Mouse (Mus musculus) frontal cortex, postnatal 36 days (tissue): ENCODE data around the gene Def8.
"Not testable (repeated sequence)": the region's sequence is repeated elsewhere in the genome, so short reads cannot be mapped to it uniquely, and the experiment has no call there.

ENCODE experiments used
- DNase-seq, 2 experiments: peaks; one replicate each; pipeline ENCODE4 v3.0.0; 2022; ENCODE audit warnings: low spot score in 2 of 2

Def8 gene

DNA sequence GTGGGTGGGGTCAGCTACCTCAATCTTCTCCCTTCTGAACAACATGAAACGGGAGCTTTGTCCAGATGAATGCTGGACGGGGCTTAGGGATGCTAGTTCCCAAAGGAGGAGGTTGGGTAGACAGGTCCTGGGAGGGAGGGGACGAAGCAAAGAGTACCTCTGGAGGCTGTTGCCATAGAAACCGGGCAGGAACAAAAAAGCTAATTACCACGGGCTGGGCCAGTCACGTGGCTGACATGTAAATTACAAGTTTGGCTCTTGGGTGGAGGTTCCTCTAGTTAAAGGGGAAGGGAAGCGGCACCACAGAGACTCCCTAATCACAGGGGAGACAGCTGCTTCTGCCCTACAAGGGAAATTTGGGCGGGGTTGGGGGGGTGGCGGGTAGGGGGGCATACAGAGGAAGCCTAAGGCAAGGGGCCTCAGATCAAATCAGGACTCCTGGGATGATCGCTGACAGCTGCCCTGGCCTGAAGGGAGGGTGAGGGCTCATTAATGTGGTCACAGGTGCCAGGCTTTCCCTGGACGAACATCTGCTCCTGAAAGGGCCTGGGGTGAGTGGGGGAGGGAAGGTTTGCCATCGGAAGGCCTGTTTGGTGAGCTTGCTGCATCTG, 10.7 kb upstream of the Def8 start:
- peak; percentile 73 to 87 for DNase-seq

DNA sequence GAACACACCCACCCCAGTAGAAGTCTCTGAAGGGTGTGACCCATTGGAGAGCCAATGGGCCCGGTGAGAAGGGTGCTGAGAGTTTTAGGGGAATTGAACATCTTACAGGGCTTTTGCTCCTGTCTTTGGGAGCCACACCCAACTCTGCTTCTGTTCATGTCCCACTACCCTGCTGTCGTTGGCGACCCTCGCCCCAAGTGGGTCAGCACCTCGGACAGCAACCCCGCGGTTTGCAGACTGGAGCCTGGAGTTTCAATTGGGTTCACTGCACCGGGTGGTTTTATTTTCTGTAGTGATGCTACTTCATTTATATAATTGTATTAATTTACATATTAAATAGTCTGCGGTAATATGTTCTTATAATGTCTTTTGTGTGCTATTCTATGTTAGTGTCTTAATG, 9.1 kb upstream of the Def8 start:
- DNase-seq: no peak

DNA sequence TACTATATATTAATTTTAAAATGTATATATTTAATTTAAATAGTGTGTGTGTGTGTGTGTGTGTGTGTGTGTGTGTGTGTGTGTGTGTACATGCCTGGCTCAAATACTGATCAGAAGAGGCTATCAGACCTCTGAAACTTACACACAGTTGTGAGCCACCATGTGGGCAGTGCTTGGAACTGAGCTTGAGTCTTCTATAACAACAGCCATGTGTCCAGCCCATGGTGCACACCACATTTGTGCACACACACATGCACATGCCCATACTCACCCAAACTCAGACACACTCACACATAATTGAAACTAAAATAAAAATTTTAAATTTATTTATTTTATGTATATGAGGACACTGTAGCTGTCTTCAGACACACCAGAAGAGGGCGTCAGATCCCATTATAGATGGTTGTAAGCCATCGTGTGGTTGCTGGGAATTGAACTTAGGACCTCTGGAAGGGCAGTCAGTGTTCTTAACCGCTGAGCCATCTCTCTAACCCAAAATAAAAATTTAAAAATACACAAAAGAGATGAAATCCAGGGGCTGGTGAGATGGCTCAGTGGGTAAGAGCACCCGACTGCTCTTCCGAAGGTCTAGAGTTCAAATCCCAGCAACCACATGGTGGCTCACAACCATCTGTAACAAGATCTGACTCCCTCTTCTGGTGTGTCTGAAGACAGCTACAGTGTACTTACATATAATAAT, 8.2 kb upstream of the Def8 start:
- not testable (repeated sequence) for DNase-seq

DNA sequence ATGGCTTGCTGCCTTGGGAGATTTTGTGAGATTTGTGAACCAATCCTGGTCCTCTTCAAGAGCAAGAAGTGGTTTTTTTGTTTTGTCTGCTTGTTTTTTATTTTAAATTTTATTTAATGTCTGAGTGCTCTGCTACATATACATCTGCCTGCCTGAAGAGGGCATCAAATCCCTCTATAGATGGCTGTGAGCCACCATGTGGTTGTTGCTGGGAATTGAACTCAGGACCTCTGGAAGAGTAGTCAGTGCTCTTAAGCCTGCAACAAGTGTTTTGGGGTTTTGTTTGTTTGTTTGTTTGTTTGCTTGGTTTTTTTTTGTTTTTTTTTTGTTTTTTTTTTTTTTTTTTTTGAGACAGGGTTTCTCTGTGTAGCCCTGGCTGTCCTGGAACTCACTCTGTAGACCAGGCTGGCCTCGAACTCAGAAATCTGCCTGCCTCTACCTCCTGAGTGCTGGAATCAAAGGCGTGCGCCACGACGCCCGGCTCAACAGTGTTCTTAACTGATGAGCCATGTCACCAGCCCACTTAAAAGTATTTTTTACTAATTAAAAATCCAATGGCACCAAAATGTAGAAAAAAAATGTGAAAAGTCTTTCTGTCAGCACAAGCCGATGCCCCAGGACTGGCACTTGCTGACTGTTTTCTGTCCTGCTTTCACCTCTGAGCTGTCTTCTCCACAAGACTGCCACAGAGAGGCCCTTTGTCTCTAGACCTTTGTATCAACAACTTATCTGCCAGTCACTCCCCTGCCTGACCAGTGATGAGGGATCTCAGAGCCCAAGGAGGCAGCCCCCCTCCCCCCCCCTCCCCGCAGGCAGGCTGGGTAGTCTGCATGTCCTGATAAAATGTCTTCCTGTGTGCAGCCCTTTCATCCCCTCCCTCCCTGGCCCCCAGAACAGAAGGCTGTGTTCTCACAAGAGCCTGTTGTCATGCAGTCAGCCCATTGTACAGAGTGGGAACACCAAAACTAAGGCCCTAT, 7.1 kb upstream of the Def8 start:
- DNase-seq: no peak

DNA sequence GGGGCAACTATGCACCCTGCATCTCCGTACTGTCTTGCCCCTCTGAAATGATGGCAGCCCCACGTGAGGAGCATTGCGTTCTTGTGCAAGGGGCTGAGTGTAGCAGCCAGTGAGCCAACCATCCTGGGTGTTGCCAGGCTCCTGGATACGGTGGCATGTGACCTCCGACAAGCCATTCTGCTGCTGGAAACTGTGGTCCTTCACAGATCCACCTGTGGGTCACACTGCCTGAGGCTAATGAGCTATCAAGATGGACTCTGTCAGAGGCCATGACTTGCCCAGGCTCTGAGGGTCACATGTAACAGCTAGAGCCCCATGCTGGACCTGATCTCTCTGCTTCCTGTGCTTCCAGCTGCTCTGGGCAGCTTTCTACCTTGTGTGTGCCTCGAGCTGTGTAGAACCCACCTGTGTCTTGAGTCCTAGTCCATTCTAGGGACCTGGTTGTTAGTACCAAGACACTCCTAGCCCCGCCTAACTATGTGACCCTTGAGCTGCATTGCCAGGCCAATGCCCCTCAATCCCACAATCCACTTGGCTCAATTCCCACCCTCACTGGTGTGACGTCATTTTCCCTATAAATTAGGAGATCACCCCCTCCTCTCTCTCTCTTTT, 6.3 kb upstream of the Def8 start:
- DNase-seq: no peak

DNA sequence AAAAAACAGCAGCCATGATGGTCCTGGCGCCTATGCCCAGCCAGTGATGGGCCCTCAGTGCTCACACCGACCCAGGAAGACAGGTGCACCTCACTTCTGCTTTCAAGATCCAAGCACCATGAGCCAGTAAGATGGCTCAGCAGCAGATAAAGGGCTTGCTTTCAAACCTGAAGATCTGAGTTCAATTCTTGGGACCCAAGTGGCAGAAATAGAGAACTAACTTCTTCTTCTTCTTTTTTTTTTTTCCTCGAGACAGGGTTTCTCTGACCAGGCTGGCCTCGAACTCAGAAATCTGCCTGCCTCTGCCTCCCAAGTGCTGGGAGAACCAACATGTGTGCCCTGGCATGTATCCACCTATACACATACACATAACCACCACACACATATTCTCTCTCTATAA, 3.6 kb upstream of the Def8 start:
- no peak for DNase-seq

DNA sequence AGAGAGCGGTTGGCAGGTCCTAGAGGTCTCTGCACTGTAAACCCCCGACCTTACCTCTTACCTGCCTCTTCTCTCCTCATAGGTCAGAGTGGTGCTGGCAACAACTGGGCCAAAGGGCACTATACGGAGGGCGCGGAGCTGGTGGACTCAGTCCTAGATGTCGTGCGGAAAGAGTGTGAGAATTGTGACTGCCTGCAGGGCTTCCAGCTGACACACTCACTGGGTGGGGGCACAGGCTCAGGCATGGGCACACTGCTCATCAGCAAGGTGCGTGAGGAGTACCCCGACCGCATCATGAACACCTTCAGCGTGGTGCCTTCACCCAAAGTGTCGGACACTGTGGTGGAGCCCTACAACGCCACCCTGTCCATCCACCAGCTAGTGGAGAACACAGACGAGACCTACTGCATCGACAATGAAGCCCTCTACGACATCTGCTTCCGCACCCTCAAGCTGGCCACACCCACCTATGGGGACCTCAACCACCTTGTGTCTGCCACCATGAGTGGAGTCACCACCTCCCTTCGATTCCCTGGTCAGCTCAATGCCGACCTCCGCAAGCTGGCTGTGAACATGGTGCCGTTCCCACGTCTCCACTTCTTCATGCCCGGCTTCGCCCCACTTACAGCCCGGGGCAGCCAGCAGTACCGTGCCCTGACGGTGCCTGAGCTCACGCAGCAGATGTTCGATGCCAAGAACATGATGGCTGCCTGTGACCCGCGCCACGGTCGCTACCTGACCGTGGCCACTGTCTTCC, 2.6 kb upstream of the Def8 start:
- no peak for DNase-seq

DNA sequence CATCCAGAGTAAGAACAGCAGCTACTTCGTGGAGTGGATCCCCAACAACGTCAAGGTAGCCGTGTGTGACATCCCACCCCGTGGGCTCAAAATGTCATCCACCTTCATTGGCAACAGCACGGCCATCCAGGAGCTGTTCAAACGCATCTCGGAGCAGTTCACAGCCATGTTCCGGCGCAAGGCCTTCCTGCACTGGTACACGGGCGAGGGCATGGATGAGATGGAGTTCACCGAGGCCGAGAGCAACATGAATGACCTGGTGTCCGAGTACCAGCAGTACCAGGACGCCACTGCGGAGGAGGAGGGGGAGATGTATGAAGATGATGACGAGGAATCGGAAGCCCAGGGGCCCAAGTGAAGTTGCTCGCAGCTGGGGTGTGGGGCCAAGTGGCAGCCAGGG, 2.0 kb upstream of the Def8 start:
- no peak for DNase-seq

DNA sequence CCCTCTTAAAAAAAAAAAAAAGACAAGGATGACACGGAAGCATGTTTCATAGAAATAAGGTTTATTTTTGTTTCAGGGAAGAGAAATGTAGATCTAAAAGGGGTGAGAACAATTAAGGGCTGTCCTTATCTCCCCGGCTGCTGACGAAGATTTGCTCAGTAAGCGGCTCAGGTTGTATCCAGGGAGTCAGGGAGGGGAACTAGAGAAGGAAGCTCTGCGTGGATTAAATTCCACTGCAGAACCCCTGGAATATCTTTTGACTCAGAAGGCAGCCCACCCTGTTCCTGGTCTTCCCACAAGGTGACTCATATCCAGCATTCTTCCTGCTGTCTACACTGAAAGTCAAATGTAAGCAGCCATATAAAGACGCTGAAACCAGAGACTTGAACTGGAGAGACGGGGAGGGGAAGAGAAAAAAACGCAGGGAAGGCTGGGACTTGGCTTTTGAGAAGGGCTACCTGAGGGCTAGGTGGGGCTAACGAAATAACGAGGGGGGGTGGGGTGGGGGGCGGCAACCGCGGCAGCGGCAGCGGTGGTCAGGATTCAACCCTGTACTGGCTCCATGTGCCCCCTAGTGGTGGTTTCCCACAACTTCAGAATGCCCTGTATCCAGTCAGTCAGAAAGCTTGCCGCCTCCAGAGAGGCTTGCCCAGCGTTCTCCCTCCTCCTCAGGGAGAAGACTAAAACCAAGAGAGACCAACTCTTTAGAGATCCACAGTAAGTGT, 1.1 kb upstream of the Def8 start:
- DNase-seq: peak; percentile 67 to 86

DNA sequence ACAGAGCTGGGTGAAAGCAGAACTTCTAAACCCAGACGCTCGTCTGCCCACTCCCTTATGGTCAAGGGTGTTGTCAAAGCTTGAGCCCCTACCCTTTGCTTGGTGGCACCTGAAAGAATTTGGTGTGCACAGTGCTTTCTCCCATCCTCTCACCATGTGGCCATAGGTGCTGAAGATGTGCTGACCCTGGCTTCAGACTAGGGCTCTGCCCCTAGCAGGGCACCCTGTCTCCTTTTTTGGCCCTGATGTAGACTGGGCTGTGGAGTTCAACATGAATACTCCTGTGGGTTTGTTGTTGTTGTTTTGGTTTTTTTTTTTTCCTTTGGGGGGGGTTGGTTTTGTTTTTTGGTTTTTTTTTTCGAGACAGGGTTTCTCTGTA, 557 bp upstream of the Def8 start:
- no peak for DNase-seq

DNA sequence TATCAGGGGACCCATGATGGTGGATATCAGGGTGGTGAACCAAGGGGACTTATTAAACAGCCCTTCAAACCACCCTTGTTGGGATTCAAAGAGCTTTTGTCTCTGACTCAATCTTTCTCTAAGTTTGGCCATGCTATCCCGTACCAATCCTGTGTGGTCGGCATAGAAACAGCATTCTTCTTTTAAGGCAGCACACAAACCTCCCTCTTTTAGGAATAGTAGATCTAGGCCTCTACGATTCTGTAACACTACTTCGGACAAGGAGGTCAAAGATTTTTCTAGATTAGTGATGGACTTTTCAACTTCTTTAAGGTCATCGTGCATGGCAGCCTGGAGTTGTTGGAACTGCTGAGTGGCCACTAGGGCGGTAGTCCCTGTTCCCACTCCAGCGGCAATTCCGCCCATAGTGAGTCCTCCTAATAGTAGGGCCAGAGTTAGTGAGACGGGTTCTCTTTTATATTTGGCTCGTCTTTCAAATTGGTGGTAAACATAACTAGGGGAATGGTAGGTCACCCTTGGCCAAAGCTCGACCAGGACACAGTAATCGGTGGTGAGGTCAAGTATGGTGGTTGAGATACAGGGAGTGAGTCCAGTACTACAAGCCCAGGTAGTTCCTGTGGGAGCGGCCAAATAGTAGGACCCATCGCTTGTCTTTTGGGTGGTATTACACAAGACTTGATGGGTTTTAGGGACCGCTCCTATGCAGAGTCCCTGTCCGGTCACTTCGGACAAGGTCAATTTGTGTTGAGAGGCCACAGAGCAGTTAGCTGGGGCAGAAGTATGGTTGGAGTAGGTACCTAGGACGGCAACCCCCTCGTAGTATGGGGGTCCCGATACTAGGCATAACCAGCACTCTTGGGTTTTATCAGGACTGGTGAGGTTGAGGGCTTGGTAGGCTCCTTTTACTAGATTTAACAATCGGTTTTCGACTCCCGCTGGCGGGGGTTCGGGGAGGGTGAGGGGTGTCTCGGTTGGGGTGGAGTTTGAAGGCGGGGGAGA, 3.5 kb downstream of the Def8 start:
- no peak for DNase-seq

DNA sequence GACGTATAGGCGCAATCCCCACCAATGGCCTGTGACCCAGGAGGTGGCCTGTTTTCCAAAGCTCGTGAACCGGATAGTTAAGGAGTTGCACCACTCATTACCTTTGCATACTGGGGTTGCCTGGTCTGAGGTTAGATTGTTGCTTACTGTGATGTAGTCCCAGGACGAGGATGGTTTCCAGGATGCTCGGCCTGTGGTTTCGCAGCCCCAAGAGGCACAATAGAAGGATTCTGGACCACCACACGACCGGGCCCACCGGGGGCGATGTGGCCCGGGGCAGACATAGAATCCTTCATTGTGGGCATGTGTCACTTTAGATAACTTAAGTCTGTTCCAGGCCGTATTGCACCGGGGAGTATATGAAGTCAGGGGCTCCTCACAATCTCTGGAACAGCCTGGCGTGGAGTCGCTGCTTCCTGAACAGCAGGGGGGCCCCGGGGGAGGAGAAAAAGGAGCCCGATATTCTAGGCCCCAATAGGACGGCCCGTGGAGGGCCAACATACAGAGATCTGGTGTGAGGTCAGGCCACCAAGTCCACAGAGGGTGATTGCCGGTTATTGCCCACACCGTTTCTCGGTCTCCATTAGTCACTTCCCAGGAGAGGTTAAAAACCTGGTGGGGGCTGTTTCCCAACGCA, 4.4 kb downstream of the Def8 start:
- no peak for DNase-seq

DNA sequence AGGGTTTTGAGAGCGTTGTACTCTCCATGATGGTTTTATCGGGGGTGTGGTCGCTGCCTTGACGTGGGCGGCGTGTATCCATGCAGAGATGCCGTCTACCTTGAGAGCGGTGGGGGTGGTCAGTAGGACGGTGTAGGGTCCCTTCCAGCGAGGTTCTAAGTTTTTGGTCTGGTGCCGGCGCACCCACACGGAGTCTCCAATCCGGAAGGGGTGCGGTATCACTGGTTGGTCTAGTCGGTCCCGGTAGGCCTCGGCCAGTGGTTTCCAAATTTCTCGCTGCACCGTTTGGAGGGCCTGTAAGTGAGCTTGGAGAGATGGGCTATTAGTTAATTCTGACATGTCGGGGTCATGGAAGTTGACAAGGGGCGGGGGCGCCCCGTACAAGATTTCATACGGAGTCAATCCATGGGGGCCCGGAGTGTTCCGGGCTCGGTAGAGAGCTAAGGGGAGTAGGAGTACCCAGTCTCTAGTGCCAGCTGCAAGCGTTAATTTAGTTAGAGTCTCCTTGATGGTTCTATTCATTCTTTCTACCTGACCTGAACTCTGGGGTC, 5.1 kb downstream of the Def8 start:
- DNase-seq: no peak

DNA sequence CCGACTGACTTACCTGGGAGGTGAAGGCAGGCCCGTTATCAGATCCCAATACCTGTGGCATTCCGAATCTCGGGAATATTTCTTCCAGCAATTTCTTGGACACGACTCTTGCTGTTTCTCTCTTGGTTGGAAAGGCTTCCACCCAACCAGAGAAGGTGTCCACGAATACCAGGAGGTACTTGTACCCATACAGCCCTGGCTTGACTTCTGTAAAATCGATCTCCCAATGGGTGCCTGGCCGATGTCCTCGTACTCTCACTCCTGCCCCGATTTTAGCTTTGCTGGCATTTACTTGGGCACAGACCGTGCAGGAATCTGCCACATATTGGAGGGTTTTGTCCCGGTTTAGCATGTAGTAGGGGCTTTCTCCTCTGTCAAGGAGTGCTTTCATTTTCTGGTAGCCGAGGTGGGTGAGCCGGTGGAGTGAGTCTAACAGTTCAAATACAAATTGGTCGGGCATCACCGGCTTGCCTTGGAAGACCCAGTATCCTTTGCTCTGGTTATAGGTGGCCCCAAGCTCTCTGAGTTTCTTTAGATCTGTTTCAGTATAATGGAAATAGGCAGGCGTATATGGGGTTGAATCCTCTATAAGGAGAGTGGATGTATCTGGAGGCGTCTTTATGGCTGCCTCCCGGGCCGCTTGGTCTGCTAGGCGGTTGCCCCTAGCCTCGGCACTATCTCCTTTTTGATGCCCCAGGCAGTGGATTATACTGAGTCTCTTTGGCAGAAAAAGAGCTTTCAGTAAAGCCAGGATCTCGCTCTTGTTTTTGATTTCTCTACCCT, 5.8 kb downstream of the Def8 start:
- DNase-seq: no peak

DNA sequence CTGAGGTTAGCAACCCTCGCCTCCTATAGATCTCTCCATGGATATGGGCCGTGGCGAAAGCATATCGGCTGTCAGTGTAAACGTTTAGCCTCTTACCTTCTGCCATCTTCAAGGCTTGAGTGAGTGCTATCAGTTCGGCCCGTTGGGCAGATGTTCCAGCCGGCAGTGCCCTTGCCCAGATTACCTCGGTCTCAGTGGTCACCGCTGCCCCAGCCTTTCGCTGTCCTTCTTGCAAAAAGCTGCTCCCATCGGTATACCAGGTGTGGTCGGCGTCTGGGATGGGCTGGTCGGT, 6.3 kb downstream of the Def8 start:
- DNase-seq: not testable (repeated sequence)

DNA sequence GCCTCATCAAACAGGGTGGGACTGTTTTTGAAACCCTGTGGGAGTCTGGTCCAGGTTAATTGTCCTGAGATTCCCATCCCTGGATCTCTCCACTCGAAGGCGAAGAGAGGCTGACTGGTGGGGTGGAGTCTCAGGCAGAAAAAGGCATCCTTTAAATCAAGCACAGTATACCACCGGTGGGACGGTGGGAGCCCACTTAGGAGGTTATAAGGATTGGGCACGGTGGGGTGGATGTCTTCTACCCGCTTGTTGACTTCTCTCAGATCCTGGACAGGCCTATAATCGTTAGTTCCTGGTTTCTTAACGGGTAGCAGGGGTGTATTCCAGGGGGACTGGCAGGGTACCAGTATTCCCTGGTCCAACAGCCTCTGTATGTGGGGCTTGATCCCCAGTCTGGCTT, 7.6 kb downstream of the Def8 start:
- DNase-seq: not testable (repeated sequence)

DNA sequence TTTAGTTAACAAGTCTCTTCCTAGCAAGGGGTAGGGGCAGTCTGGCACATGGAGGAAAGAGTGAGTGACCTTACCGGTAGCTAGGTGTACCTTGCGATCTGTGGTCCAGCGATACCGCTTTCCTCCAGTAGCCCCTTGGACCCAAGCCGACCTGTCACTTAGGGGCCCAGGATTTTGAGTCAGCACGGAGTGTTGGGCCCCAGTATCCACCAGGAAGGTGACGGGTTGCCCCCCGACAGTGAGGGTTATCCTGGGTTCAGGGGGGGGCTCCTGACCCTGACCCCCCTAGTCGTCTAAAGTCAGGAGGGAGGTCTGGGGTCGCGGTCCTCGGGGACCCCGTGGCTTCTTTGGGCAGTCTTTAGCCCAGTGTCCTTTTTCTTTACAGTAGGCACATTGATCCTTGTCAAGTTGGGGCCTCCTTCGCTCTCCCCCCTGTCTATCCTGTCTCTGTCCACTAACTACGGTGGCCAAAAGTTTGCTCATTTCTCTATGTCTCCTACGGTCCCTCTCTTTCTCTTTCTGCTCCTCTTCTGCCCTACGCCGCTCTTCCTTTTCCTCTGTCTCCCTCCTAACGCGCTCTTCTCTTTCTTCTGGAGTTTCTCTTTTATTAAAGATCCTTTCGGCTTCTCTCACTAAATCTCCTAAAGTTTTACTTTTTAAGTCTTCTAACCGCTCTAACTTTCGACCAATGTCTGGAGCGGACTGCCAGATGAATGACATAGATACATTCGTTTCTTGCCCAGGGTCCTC, 8.5 kb downstream of the Def8 start:
- no peak for DNase-seq
